Mouse (Mus musculus) embryo, embryonic 11 days (tissue): ENCODE results near the gene Olfr1120.
"Not testable (repeated sequence)": the region's sequence is repeated elsewhere in the genome, so short reads cannot be mapped to it uniquely, and the experiment has no call there.

Experiments
- DNase-seq: peaks from one replicate; pipeline ENCODE4 v3.0.0-alpha.2; 2015

The Olfr1120 gene

DNA sequence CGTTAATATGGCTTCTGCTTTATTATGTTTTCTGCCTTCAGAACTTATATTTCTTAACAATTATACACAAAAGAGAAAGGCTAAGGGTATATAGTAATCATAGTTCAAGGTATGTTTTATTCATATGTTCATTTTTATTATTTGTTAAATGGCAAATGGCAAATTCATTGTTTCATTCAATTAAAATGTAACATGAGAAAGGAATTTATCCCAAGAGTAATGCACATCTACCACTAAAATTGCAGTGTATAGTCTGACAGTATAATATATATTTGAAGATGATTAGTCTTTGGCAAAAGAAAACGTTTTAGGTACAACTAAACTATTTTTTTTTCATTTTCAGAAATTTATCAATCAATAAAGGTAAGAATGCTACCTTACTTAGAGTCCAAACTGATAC is at the start of gene Olfr1120:
Olfr1120 (plus strand) TSS at position 301 of the 400 bp plus-strand sequence.
- no peak for DNase-seq

DNA sequence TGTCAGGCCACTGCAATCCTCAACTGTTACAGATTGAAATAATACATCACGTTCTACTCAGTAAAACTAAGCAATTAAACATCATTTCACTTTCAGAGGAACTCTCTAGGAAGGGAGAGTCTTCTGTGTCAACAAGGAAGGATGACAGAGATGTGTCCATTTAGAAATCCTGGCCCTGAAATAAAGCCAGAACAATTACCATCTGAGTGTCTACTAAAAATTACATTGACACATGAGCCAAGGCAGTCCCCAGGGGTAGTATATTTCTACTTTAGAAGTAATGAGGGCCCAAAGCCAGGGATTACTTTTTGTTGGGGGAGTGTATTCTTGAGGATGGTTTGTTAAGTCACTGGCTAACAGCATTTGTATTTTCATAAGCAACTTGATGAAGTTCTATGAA is 47.3 kb upstream of the Olfr1120 start, which contains the start of gene Olfr1118:
Olfr1118 (plus strand) TSS at position 301 of the 400 bp plus-strand sequence.
- DNase-seq: no peak

DNA sequence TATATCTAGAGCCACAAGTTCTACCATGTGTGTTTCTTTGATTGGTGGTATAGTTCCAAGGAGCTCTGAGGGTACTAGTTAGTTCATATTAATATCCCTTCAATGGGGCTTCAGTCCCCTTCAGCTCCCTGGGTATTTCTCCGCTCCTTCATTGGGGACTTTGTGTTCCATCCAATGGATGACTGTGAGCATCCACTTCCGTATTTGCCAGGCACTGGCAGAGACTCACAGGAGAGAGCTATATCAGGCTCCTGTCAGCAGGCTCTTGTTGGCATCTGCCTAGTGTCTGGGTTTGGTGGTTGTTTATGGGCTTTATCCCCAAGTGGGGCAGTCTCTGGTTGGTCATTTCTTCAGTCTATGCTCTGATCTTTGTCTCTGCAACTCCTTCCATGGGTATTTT is 5.5 kb downstream of the Olfr1120 start:
- DNase-seq: not testable (repeated sequence)

DNA sequence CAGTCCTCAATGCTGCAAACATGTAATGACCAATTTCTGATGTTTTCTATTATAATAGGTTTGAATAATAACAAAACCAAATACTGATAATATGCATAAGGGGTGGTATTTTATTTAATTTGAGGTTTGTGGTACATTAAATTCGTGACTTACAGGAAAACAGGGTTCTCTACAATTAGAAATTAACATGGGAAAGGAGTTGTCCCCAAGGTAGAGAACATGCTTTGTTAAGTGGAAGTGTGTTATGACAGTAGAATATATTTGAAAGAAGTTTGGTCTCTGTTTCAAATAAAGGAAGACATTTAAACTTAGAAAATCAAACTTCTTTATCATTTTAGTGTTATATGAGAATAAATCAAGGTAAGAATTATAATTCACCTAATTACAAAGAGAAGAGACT is 15.0 kb downstream of the Olfr1120 start, which contains the start of gene Olfr1121:
Olfr1121 (plus strand) TSS at position 301 of the 400 bp plus-strand sequence.
- no peak for DNase-seq

DNA sequence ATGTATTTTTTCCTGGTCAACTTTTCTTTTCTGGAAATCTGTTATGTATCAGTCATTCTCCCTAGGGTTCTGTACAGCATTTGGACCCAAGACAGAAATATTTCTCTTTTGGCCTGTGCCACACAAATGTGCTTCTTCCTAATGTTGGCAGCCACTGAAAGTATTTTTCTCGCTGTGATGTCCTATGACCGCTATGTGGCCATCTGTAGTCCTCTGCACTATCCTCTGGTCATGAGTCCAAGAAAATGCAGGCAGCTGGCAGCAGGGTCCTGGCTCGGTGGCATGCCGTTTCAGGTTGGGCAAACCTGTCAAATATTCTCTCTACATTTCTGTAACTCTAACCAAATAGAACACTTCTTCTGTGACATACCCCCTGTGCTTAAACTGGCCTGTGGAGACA is 17.1 kb downstream of the Olfr1120 start:
- DNase-seq: no peak

DNA sequence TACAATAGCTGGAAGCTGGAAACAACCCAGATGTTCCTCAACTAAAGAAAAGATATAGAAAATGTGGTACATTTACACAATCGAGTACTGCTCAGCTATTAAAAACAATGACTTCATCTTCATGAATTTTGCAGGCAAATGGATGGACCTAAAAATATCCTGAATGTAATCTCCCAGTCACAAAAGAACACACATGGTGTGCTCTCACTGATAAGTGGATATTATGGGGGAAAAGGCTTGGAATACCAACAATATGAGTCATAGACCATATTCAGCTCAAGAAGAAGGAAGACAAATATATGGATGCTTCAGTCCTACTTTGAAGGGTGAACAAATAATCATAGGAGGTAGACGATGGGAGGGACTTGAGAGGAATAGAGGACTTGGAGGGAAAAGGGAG is 29.3 kb downstream of the Olfr1120 start:
- DNase-seq: no peak

DNA sequence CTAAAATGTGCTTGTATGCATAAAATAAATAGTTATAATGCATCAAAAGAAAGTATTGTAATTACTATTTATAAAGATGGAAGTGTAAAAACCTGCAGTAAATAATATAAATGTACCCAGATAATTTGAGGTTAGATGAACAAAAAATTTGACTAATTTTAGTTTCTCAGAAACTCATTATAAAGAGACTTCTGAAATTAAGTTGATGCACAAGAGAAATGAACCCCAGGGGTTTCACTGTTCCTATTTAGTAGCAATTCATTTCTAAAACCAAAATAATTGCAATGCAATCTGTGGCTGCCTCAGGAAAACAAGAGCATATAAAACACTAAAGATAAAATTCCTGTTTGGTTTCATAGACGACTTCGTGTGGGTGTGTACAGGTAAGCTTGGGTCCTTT is 30.9 kb downstream of the Olfr1120 start, which contains the start of gene Olfr1122:
Olfr1122 (plus strand) TSS at position 301 of the 400 bp plus-strand sequence.
- no peak for DNase-seq

DNA sequence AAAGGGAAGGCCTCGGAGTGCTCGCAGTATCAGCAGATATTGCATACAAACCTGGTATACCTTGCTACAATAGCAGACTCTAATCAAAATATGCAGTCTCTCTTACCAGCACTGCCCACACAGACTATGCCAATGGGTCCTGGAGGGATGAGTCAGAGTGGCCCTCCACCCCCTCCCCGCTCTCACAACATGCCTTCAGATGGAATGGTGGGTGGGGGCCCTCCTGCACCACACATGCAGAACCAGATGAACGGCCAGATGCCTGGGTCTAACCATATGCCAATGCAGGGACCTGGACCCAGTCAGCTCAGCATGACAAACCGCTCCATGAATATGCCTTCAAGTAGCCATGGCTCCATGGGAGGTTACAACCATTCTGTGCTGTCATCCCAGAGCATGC is 39.0 kb downstream of the Olfr1120 start:
- DNase-seq: not testable (repeated sequence)

DNA sequence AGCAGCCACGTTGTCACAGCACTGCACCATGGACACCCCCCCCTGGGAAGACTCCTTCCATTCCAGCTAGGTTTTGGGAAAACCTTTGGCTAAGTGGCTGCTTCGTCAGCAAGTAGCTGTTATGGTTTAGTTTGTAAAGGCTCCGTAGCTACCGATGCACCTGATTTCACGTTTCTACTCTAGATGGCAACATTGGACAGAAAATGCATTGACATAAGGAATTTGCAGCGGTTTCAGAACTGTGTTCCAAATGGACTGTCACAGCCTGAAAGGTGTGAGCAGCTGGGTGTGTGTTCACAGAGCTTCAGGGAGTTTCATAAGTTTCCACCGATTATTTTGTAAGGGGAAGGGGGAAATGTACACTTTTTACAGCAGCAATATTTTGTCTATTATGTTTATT is 40.1 kb downstream of the Olfr1120 start:
- DNase-seq: not testable (repeated sequence)
